Mouse (Mus musculus): ENCODE measurements at regions not wholly inside any gene's neighbourhood (a gene's known extent, or its start where the extent isn't known, plus 50 kb on each side); places are given as distances from the start of the nearest gene placed in this dataset.

DNA sequence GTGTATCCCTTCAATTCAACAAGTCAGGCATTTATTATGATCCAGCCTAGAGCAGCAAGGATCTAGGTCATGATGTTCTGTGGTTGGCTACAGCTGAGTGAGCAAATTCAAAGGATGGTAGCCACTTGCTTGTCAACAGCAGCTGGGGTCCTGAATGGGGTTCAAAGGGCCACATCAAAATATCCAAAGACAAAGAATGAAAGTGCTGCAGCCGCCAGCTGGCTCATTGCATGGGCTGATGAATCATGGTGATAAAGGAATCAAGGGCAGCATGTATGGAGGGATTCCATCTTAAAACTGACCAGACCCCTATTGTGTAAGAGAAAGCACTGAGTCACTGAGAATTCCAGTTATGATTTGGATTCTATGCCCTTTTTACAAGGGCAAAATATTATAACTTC lies 74.8 kb upstream of the A2m start:
- TF ChIP-seq CTCF (IDR thresholded peaks at IDR 0.05; ENCODE audit: extremely low read depth, insufficient read depth, insufficient read length, insufficient replicate concordance) (no peak), POLR2A (IDR thresholded peaks at IDR 0.05; ENCODE audit: low read depth, low read length) (no peak)

Data from spleen, adult 2 months (tissue).